Mouse (Mus musculus): ENCODE measurements at regions not wholly inside any gene's neighbourhood (a gene's known extent, or its start where the extent isn't known, plus 50 kb on each side); places are given as distances from the start of the nearest gene placed in this dataset.

- in situ Hi-C loops (cut with MboI, MseI) = no loop called here
These were observed 69.2 kb upstream of the 4931429L15Rik start for GRCm38 (mm10) chr9:46388677-46389676.

DNA sequence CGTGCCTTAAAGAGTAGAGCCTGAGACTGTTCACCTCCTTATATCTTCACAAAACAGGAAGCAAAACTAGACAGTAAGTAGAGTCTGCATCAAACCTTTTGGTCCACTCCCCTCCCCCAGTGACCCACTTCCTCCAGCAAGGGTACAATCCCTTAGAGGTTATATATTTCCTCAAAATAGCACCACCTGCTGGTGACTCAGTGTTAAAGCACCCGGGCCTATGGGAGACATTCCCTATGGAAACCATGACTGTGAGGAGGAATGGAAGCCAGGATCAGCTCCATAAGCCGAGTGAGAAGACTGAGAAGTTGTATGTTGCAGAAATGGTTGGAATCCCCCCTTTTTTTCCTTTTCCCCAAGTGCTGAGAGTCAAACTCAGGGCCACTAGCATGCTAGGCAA, 66.5 kb upstream of the 4931429L15Rik start:
- in situ Hi-C loops (cut with MboI, MseI) = no loop called here

DNA sequence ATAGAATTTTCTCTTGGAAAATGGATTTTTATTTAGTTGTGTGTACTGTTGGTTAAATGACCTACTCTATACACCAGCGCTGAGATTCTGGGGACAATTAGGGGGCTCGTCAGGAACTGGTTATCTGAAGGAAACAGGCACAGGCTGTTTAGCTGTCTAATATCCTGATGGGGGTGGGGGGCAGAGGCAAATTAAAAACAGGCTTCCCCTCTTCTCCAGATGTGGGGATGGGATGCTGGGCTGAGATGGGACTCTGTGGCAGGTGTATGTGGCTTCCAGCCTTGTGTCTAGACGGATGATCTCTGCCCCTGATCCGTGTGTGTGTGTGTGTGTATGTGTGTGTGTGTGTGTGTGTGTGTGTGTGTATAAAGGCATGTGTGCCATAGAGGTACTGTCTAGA, 61.6 kb upstream of the 4931429L15Rik start:
- in situ Hi-C loops (cut with MboI, MseI) = no loop called here

DNA sequence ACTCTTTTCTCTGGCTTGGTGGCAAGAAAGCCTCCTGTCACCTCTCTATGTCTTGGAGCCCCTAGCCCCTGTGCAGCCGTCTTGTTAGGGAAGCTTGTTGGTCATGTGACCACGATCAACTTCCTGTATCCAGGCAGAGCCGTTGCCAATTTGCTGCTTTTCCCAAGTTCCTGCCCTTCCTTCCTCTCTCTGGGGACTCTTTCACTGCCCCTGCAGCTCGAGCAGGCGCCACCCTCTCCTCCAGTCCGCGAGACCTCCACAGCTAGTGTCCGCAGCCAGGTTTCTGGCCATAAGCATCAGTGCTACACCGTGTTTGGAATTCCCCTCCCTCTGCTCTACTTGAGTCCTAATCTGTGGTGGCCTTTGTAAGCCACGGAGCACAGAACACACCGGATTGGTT, 59.7 kb upstream of the 4931429L15Rik start:
- in situ Hi-C loops (cut with MboI, MseI) = no loop called here

- in situ Hi-C loops (cut with MboI, MseI) = no loop called here
These were observed 58.6 kb upstream of the 4931429L15Rik start for GRCm38 (mm10) chr9:46378339-46378738.
